Mouse (Mus musculus): ENCODE data around the gene Olfr50. TPM values are rescaled to one million over a fixed set of nuclear protein-coding genes. Genes with fewer than 3 reads are reported as not detected.

Olfr50 gene
- not detected in 2 replicates for polyA plus RNA-seq (2016; fragmentation: Nextera tagmentation; extraction: Ambion mirVana)

DNA sequence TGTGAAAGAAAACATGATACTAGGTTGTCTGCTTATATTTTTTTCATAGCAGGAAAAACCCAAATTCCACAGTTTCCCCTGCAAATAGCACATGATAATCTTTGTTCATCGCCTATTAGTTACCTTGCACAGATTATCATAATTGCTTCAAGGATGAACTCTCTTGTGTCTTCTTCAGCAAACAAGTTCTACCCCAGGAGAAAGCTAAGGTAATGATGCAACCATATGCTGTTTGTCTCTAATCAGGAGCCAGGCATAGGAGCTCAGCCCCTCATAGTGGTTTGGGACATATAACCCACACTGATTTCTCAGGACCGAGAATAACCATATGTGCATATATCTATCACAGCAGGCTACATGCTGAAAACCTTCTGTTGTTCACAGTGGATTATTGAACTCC is at the start of gene Olfr50:
Gene Olfr50, plus strand, starts transcription at position 301 of the 400 bp plus-strand sequence.
- Histone ChIP-seq H3K27me3 (no peaks in the 10 kb centered on the region), H3K36me3 (no peaks in the 10 kb centered on the region), H3K4me2 (replicated peaks) (no peak within 1 kb of the TSS), H3K27ac (no peak within 1 kb of the TSS), H3K9me3 (peaks cover 4% of the 10 kb centered on the region), H3K4me1 (no peaks in the 10 kb centered on the region), H3K4me3 (no peak within 1 kb of the TSS), H3K9ac (no peak within 1 kb of the TSS)
- no peak for ATAC-seq (ENCODE audit: insufficient number of reproducible peaks, insufficient read depth, low FRiP score, low TSS enrichment)
- 77% methylated on average over 2 of the region's 2 CpGs for WGBS

DNA sequence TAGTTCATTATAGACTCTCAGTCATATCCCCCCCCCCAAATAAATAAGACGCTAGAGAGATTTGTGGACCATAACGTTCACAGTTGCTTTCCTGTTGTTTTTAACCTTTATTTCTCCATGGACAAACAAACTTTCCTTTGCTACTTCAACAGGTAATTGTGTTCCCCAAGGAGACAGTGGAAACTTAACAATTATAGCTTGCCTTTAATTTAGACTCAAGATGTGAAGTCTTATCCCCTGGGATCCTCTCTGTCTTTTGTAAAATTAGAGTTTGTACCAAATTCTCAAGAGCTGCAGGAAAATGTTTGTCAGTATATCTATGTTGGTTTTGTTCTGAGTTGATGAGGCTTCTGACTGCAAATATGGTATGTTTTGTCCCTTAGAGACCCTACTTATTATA is 6.4 kb upstream of the Olfr50 start, which contains the start of gene Olfr348:
Gene Olfr348, plus strand, starts transcription at position 301 of the 400 bp plus-strand sequence.
- Histone ChIP-seq H3K9ac (no peak within 1 kb of the TSS), H3K4me2 (replicated peaks) (no peak within 1 kb of the TSS), H3K9me3 (no peaks in the 10 kb centered on the region; the same call in 1 of the 2 replicates), H3K4me1 (no peaks in the 10 kb centered on the region), H3K36me3 (no peaks in the 10 kb centered on the region), H3K27ac (no peak within 1 kb of the TSS), H3K27me3 (no peaks in the 10 kb centered on the region), H3K4me3 (no peak within 1 kb of the TSS)
- 78% methylated on average over 2 of the region's 2 CpGs for WGBS
- no peak for ATAC-seq (ENCODE audit: insufficient number of reproducible peaks, insufficient read depth, low FRiP score, low TSS enrichment)

DNA sequence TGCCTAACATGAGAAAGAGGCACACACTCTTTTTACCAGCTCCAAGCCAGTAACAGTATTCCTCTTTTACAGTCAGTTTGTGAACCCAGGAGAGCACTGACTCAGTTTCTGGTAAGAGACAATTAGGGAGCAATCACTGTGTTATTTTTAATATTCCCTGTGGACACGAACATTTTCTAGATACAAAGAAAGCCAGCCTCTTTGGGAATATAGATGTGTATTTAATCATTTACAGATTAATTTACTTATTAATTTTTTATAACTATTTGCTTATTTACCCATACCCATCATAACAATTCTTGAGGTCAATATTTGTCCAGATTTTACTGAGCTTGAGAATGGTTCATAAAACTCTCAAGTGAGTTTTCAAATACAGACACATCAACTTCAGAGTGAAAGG is 26.6 kb downstream of the Olfr50 start, which contains the start of gene Olfr3:
Gene Olfr3, minus strand, starts transcription at position 101 of the 400 bp plus-strand sequence.
- H3K4me2 ChIP-seq (replicated peaks): no peak within 1 kb of the TSS
- H3K4me3 ChIP-seq: no peak within 1 kb of the TSS
- H3K9me3 ChIP-seq: 0 out of 2 replicates have a peak, but pooled peaks cover 13% of the 10 kb centered on the region
- H3K9ac ChIP-seq: no peak within 1 kb of the TSS
- no peaks in the 10 kb centered on the region for H3K4me1 ChIP-seq
- no peaks in the 10 kb centered on the region for H3K27me3 ChIP-seq
- H3K27ac ChIP-seq: no peak within 1 kb of the TSS
- 74% methylated on average over 1 of the region's 1 CpGs for WGBS
- no peak for ATAC-seq (ENCODE audit: insufficient number of reproducible peaks, insufficient read depth, low FRiP score, low TSS enrichment)
- H3K36me3 ChIP-seq: no peaks in the 10 kb centered on the region

DNA sequence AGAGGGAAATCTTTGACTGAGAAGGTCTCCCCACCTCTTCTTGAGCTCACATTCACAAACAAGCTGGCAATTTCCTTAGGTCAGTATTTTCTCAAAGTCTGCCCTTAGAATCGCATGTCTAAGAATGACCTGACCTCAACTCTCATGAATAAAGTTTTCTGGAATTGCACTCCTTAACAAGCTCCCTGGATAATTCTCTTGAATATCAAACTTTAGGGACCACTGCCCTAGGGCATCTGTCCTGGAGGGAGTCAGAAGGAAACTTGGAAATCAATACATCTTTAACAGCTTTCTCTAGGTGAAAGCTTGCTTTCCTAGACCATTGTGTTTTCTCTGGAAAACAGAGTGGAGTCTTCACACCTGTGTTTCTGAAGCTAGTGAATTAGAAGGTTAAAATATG is 55.7 kb downstream of the Olfr50 start, which contains the start of gene Olfr350:
Gene Olfr350, plus strand, starts transcription at position 301 of the 400 bp plus-strand sequence.
- WGBS: 83% methylated on average over 1 of the region's 1 CpGs
- H3K9me3 ChIP-seq: peaks cover 7% of the 10 kb centered on the region; the same call in 1 of the 2 replicates
- no peak within 1 kb of the TSS for H3K4me2 ChIP-seq (replicated peaks)
- H3K4me3 ChIP-seq: no peak within 1 kb of the TSS
- H3K27me3 ChIP-seq: no peaks in the 10 kb centered on the region
- H3K36me3 ChIP-seq: no peaks in the 10 kb centered on the region
- ATAC-seq (ENCODE audit: insufficient number of reproducible peaks, insufficient read depth, low FRiP score, low TSS enrichment): no peak
- no peak within 1 kb of the TSS for H3K9ac ChIP-seq
- H3K4me1 ChIP-seq: no peaks in the 10 kb centered on the region
- no peak within 1 kb of the TSS for H3K27ac ChIP-seq

Other genes with a start within 250 kb of the Olfr50 start
- gene Olfr344, start 223.9 kb upstream of the Olfr50 start, polyA plus RNA-seq (2016; fragmentation: Nextera tagmentation; extraction: Ambion mirVana): not detected in 2 replicates
- not detected in 2 replicates for gene Olfr345, start 150.5 kb upstream of the Olfr50 start, polyA plus RNA-seq (2016; fragmentation: Nextera tagmentation; extraction: Ambion mirVana)
- gene Olfr346, start 104.8 kb upstream of the Olfr50 start, polyA plus RNA-seq (2016; fragmentation: Nextera tagmentation; extraction: Ambion mirVana): not detected in 2 replicates
- not detected in 2 replicates for gene Olfr347, start 58.6 kb upstream of the Olfr50 start, polyA plus RNA-seq (2016; fragmentation: Nextera tagmentation; extraction: Ambion mirVana)
- not detected in 2 replicates for gene Olfr348, start 6.3 kb upstream of the Olfr50 start, polyA plus RNA-seq (2016; fragmentation: Nextera tagmentation; extraction: Ambion mirVana)
- gene Olfr3, start 26.5 kb downstream of the Olfr50 start, polyA plus RNA-seq (2016; fragmentation: Nextera tagmentation; extraction: Ambion mirVana): not detected in 2 replicates
- not detected in 2 replicates for gene Olfr350, start 55.8 kb downstream of the Olfr50 start, polyA plus RNA-seq (2016; fragmentation: Nextera tagmentation; extraction: Ambion mirVana)
- not detected in 2 replicates for gene Olfr351, start 72.1 kb downstream of the Olfr50 start, polyA plus RNA-seq (2016; fragmentation: Nextera tagmentation; extraction: Ambion mirVana)
- not detected in 2 replicates for gene Olfr352, start 77.9 kb downstream of the Olfr50 start, polyA plus RNA-seq (2016; fragmentation: Nextera tagmentation; extraction: Ambion mirVana)
- gene Olfr353, start 102.4 kb downstream of the Olfr50 start, polyA plus RNA-seq (2016; fragmentation: Nextera tagmentation; extraction: Ambion mirVana): not detected in 2 replicates
- gene Olfr354, start 115.1 kb downstream of the Olfr50 start, polyA plus RNA-seq (2016; fragmentation: Nextera tagmentation; extraction: Ambion mirVana): not detected in 2 replicates
- gene Olfr355, start 138.4 kb downstream of the Olfr50 start, polyA plus RNA-seq (2016; fragmentation: Nextera tagmentation; extraction: Ambion mirVana): not detected in 2 replicates
- not detected in 2 replicates for gene Olfr356, start 146.6 kb downstream of the Olfr50 start, polyA plus RNA-seq (2016; fragmentation: Nextera tagmentation; extraction: Ambion mirVana)
- gene Olfr357, start 203.3 kb downstream of the Olfr50 start, polyA plus RNA-seq (2016; fragmentation: Nextera tagmentation; extraction: Ambion mirVana): not detected in 2 replicates
- not detected in 2 replicates for gene Olfr358, start 218.8 kb downstream of the Olfr50 start, polyA plus RNA-seq (2016; fragmentation: Nextera tagmentation; extraction: Ambion mirVana)